In genomic region chr2:128968475-128969083, GRCm38 (mm10) we compare ENCODE assay signal across 8 mouse cellular contexts. TPM values are rescaled to one million over a fixed set of nuclear protein-coding genes. Genes with fewer than 3 reads are reported as not detected.
A peak's percentile ranks its signal among the peaks of the same experiment; 100 is the strongest.
DNase-seq lines count a peak whose midpoint lies in the region; ATAC-seq and TF ChIP-seq lines count a peak whose summit lies in the region.

No protein-coding gene starts in this region.

- peak overlapping the region; percentile 97 for H3K27ac ChIP-seq in liver, embryonic 11.5 days (ENCODE audit: low read depth, low read length)
- peak overlapping the region; percentile 100 for H3K27ac ChIP-seq in embryonic facial prominence, embryonic 14.5 days (replicated peaks; ENCODE audit: low read depth, low read length)
- no peak overlapping the region for H3K27ac ChIP-seq in intestine, postnatal 0 days (ENCODE audit: low read depth, low read length)
- H3K27ac ChIP-seq in neural tube, embryonic 13.5 days (replicated peaks), result peak overlapping the region; percentile 100

- ATAC-seq in liver, embryonic 11.5 days (replicated peaks; ENCODE audit: low FRiP score), result no peak
- no peak for ATAC-seq in embryonic facial prominence, embryonic 14.5 days (ENCODE audit: low read depth)
- ATAC-seq in intestine, postnatal 0 days, result no peak
- ATAC-seq in neural tube, embryonic 13.5 days (ENCODE audit: low read depth), result no peak

- peak overlapping the region; percentile 76 for H3K4me3 ChIP-seq in liver, embryonic 11.5 days (ENCODE audit: low read depth, low read length)
- peak overlapping the region; percentile 99 for H3K4me3 ChIP-seq in embryonic facial prominence, embryonic 14.5 days (ENCODE audit: low read depth, low read length)
- H3K4me3 ChIP-seq in intestine, postnatal 0 days (ENCODE audit: low read depth, low read length), result peak overlapping the region; percentile 79
- H3K4me3 ChIP-seq in neural tube, embryonic 13.5 days, result peak overlapping the region; percentile 93

- H3K36me3 ChIP-seq in liver, embryonic 11.5 days (ENCODE audit: control insufficient read depth, insufficient read depth, low read length), result no peaks in the 10 kb centered on the region
- H3K36me3 ChIP-seq in embryonic facial prominence, embryonic 14.5 days (ENCODE audit: control insufficient read depth, insufficient read depth, low read length), result no peaks in the 10 kb centered on the region
- no peaks in the 10 kb centered on the region for H3K36me3 ChIP-seq in intestine, postnatal 0 days (ENCODE audit: control insufficient read depth, insufficient read depth)
- H3K36me3 ChIP-seq in neural tube, embryonic 13.5 days, result no peaks in the 10 kb centered on the region

- peak overlapping the region; percentile 96 for H3K9ac ChIP-seq in liver, embryonic 11.5 days (ENCODE audit: low read depth, low read length)
- H3K9ac ChIP-seq in embryonic facial prominence, embryonic 14.5 days (ENCODE audit: low read depth, low read length), result peak overlapping the region; percentile 100
- H3K9ac ChIP-seq in intestine, postnatal 0 days (ENCODE audit: low read depth, low read length), result no peak overlapping the region
- peak overlapping the region; percentile 100 for H3K9ac ChIP-seq in neural tube, embryonic 13.5 days

- no peaks in the 10 kb centered on the region for H3K9me3 ChIP-seq in liver, embryonic 11.5 days (ENCODE audit: control insufficient read depth, low read length)
- no peaks in the 10 kb centered on the region for H3K9me3 ChIP-seq in embryonic facial prominence, embryonic 14.5 days (ENCODE audit: control insufficient read depth, low read length)
- no peaks in the 10 kb centered on the region for H3K9me3 ChIP-seq in intestine, postnatal 0 days (ENCODE audit: control insufficient read depth)
- H3K9me3 ChIP-seq in neural tube, embryonic 13.5 days, result no peaks in the 10 kb centered on the region

- H3K27me3 ChIP-seq in liver, embryonic 11.5 days (replicated peaks; ENCODE audit: control insufficient read depth, insufficient read depth, low read length), result no peaks in the 10 kb centered on the region
- no peaks in the 10 kb centered on the region for H3K27me3 ChIP-seq in embryonic facial prominence, embryonic 14.5 days (replicated peaks; ENCODE audit: control insufficient read depth, insufficient read depth, low read length)
- H3K27me3 ChIP-seq in intestine, postnatal 0 days (replicated peaks; ENCODE audit: control insufficient read depth, insufficient read depth, low read length), result no peaks in the 10 kb centered on the region
- no peaks in the 10 kb centered on the region for H3K27me3 ChIP-seq in neural tube, embryonic 13.5 days

- H3K4me1 ChIP-seq in liver, embryonic 11.5 days (replicated peaks; ENCODE audit: control insufficient read depth, insufficient read depth, low read length), result peaks cover 5% of the 10 kb centered on the region; the same call in 1 of the 2 replicates
- H3K4me1 ChIP-seq in embryonic facial prominence, embryonic 14.5 days (ENCODE audit: control insufficient read depth, insufficient read depth, low read length), result 0 out of 2 replicates have a peak, but pooled peaks cover 6% of the 10 kb centered on the region
- H3K4me1 ChIP-seq in intestine, postnatal 0 days (replicated peaks; ENCODE audit: control insufficient read depth, insufficient read depth, low read length), result no peaks in the 10 kb centered on the region
- peaks cover 22% of the 10 kb centered on the region for H3K4me1 ChIP-seq in neural tube, embryonic 13.5 days (replicated peaks)

- peak overlapping the region; percentile 65 for H3K4me2 ChIP-seq in liver, embryonic 11.5 days
- peak overlapping the region; percentile 60 for H3K4me2 ChIP-seq in embryonic facial prominence, embryonic 14.5 days (ENCODE audit: low read depth, low read length)
- H3K4me2 ChIP-seq in intestine, postnatal 0 days (replicated peaks; ENCODE audit: low read depth), result peak overlapping the region; percentile 85
- H3K4me2 ChIP-seq in neural tube, embryonic 13.5 days, result peak overlapping the region; percentile 60

- DNase-seq in liver, embryonic 11.5 days (ENCODE audit: low spot score), result no peak
- no peak for DNase-seq in liver
- DNase-seq in embryonic facial prominence, embryonic 14.5 days (ENCODE audit: low spot score), result no peak
- no peak for DNase-seq in gastrocnemius, adult 8-10 months (ENCODE audit: low spot score in 2 of 2)
- no peak for DNase-seq in gastrocnemius, adult 18-20 months (ENCODE audit: low spot score)
- no peak for DNase-seq in cerebellum, adult 11-12 months

- no peak for TF ChIP-seq CTCF in intestine, postnatal 0 days (IDR thresholded peaks at IDR 0.05; ENCODE audit: low read depth)

RNA-seq across cellular contexts. Expression of gene Gm10762, which starts 1.1 kb away (rescaled TPM):
- polyA plus RNA-seq in liver, embryonic 11.5 days (2014; fragmentation: Nextera tagmentation; extraction: Ambion mirVana), result 7.5 and 8.7 TPM in 2 replicates
- polyA plus RNA-seq in embryonic facial prominence, embryonic 14.5 days (2014; fragmentation: Nextera tagmentation; extraction: Ambion mirVana), result 15.8 and 16.8 TPM in 2 replicates
- 10.6 TPM in 2 replicates for polyA plus RNA-seq in intestine, postnatal 0 days (2015; fragmentation: Nextera tagmentation; extraction: Ambion mirVana)
- polyA plus RNA-seq in neural tube, embryonic 13.5 days (2015; fragmentation: Nextera tagmentation; extraction: Ambion mirVana), result 22.2 and 24.2 TPM in 2 replicates
- 10 to 100 TPM; 16.0 to 22.3 (median 18.3) TPM for total RNA-seq in gastrocnemius, adult 8-10 months (2022)
- total RNA-seq in gastrocnemius, adult 18-20 months (2021), result 10 to 100 TPM; 15.2 to 15.5 TPM

RNA-seq across cellular contexts. Expression of gene Zc3h6, which starts 1.4 kb away (rescaled TPM):
- 0.84 and 1.3 TPM in 2 replicates for polyA plus RNA-seq in liver, embryonic 11.5 days (2014; fragmentation: Nextera tagmentation; extraction: Ambion mirVana)
- polyA plus RNA-seq in embryonic facial prominence, embryonic 14.5 days (2014; fragmentation: Nextera tagmentation; extraction: Ambion mirVana), result 1.4 and 2.3 TPM in 2 replicates
- polyA plus RNA-seq in intestine, postnatal 0 days (2015; fragmentation: Nextera tagmentation; extraction: Ambion mirVana), result 2.3 and 2.6 TPM in 2 replicates
- polyA plus RNA-seq in neural tube, embryonic 13.5 days (2015; fragmentation: Nextera tagmentation; extraction: Ambion mirVana), result 3.7 TPM in 2 replicates
- 10 to 100 TPM in 2 of 4 experiments, 1 to 10 TPM in 2; 6.4 to 11.8 (median 10.0) TPM for total RNA-seq in gastrocnemius, adult 8-10 months (2022)
- 1 to 10 TPM; 7.2 to 7.6 TPM for total RNA-seq in gastrocnemius, adult 18-20 months (2021)

RNA-seq across cellular contexts. Expression of gene Zc3h8, which starts 24.7 kb away (rescaled TPM):
- 9.2 and 11.9 TPM in 2 replicates for polyA plus RNA-seq in liver, embryonic 11.5 days (2014; fragmentation: Nextera tagmentation; extraction: Ambion mirVana)
- polyA plus RNA-seq in embryonic facial prominence, embryonic 14.5 days (2014; fragmentation: Nextera tagmentation; extraction: Ambion mirVana), result 7.1 and 7.3 TPM in 2 replicates
- polyA plus RNA-seq in intestine, postnatal 0 days (2015; fragmentation: Nextera tagmentation; extraction: Ambion mirVana), result 4.6 and 4.8 TPM in 2 replicates
- 9.4 and 10.9 TPM in 2 replicates for polyA plus RNA-seq in neural tube, embryonic 13.5 days (2015; fragmentation: Nextera tagmentation; extraction: Ambion mirVana)
- total RNA-seq in gastrocnemius, adult 8-10 months (2022), result 1 to 10 TPM; 7.8 to 9.9 (median 8.0) TPM
- total RNA-seq in gastrocnemius, adult 18-20 months (2021), result 1 to 10 TPM; 8.4 to 8.9 TPM
